Mouse (Mus musculus) midbrain, postnatal 0 days (tissue): ENCODE results near the gene Mfsd6l. TPM values are rescaled to one million over a fixed set of nuclear protein-coding genes. Genes with fewer than 3 reads are reported as not detected.

Experiments used
- ATAC-seq: fragments of 200-750 bp; cut with Nextera tagmentation; 2 replicates; pipeline ENCODE4 v1.8.0; 2017; ENCODE audit warnings: moderate number of reproducible peaks, mild to moderate bottlenecking, moderate TSS enrichment, moderate library complexity; ENCODE audit not compliant: low FRiP score
- DNase-seq: peaks from one replicate; pipeline ENCODE4 v3.0.0-alpha.2; 2015; ENCODE audit warnings: low spot score
- H3K27ac ChIP-seq: fragments of 300-500 bp; sonication (generic); 2 replicates; pipeline ENCODE4 v1.5.1; 2014; ENCODE audit warnings: low read depth, mild to moderate bottlenecking, low read length, mixed read lengths
- H3K27me3 ChIP-seq: fragments of 300-500 bp; sonication (generic); 2 replicates; pipeline ENCODE4 v1.6.1; 2014; ENCODE audit warnings: low read length, control low read depth, mixed read lengths; ENCODE audit not compliant: insufficient read depth
- H3K36me3 ChIP-seq: fragments of 300-500 bp; sonication (generic); 2 replicates; pipeline ENCODE4 v1.6.1; 2014; ENCODE audit warnings: low read length, control low read depth, mixed read lengths; ENCODE audit not compliant: insufficient read depth
- H3K4me1 ChIP-seq: fragments of 300-500 bp; sonication (generic); 2 replicates; pipeline ENCODE4 v1.6.1; 2014; ENCODE audit warnings: mild to moderate bottlenecking, control low read depth, antibody characterized with exemption, low read length, mixed read lengths; ENCODE audit not compliant: insufficient read depth
- H3K4me2 ChIP-seq: fragments of 300-500 bp; sonication (generic); 2 replicates; pipeline ENCODE4 v1.6.1; 2014; ENCODE audit warnings: low read depth, mild to moderate bottlenecking, low read length, mixed read lengths; ENCODE audit not compliant: poor library complexity, severe bottlenecking
- H3K4me3 ChIP-seq: fragments of 300-500 bp; sonication (generic); 2 replicates; pipeline ENCODE4 v1.5.1; 2014; ENCODE audit warnings: low read depth, mild to moderate bottlenecking, low read length, moderate library complexity
- H3K9ac ChIP-seq: fragments of 300-500 bp; sonication (generic); replicated peaks from 2 replicates; pipeline ENCODE4 v1.6.1; 2014; ENCODE audit warnings: mild to moderate bottlenecking, low read length, moderate library complexity, mixed read lengths; ENCODE audit not compliant: poor library complexity, severe bottlenecking
- H3K9me3 ChIP-seq: fragments of 300-500 bp; sonication (generic); 2 replicates; pipeline ENCODE4 v1.6.1; 2016; ENCODE audit warnings: low read length, control low read depth
- CTCF ChIP-seq: IDR thresholded peaks from 2 replicates; pipeline ENCODE4 v1.5.1; 2016; ENCODE audit warnings: antibody characterized with exemption, mild to moderate bottlenecking
- WGBS: fragments of 180-500 bp; shearing (Covaris S2); extraction: QIAGEN DNeasy Blood & Tissue Kit; methylation state at CpG from one replicate; pipeline ENCODE4 v1.1.7; 2014; 5-methylcytosine and 5-hydroxymethylcytosine counted together
- polyA plus RNA-seq: library from polyadenylated mRNA; unstranded; fragments of >200 nt; fragmentation: Nextera tagmentation; extraction: Ambion mirVana; gene quantifications from 2 replicates; pipeline ENCODE4 v1.2.1, GENCODE M21; 2015
- total RNA-seq: library from RNA; depleted of rRNA; stranded (reverse); fragments of >200 nt; gene quantifications from 2 replicates; pipeline ENCODE4 v1.2.3, GENCODE M21; 2014; rRNA removed

The Mfsd6l gene
- total RNA-seq = 0.11 and 0.33 TPM in 2 replicates
- 0.19 TPM in 1 of 2 replicates, not detected in the other for polyA plus RNA-seq

DNA sequence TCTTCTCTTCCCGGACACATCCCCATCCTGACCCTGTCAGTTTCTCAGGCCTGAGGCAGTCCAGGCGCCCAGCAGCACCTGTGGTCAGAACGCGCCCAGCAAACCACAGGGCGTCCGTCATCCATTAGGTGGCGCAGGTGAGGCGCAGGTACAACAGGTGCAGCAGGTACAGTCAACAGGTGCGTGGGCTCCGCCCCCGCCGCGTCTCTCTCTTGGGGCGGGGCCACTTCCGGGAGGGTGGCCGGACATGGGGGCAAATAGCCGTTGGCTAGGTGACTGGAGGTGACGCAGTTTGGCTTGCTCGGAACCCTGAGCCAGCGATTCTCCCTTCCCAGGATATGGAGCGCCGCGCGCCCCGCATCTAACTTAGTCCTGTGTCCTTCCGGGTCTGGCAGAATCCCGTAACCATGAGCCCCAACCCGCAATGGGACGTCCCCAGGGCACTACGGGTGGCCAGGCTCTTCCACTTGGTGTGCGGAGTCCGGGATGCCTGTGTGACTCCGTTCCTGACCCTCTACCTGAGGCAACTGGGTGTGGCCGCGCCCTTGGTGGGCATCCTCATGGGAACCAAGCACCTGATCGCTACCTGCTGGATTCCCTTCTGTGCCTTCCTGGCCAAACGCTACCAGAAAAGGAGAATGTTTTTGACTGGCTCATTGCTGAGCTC lies at the start of gene Mfsd6l:
Mfsd6l (plus strand) TSS at position 269 of the 667 bp plus-strand sequence.
- 11% methylated on average over 37 of the region's 37 CpGs for WGBS
- Histone ChIP-seq H3K4me3 (peak within 1 kb of the TSS; percentile 27; the same call in 1 of the 2 replicates), H3K4me1 (0 out of 2 replicates have a peak, but pooled peaks cover 2% of the 10 kb centered on the region), H3K4me2 (peak within 1 kb of the TSS; percentile 39), H3K9me3 (no peaks in the 10 kb centered on the region), H3K27ac (no peak within 1 kb of the TSS), H3K36me3 (no peaks in the 10 kb centered on the region), H3K9ac (no peak within 1 kb of the TSS), H3K27me3 (no peaks in the 10 kb centered on the region)
- peak; percentile 70 for TF ChIP-seq CTCF
- no peak for DNase-seq
- ATAC-seq = no peak

GRCm38 (mm10) chr11:68507246-68507645 lies 48.7 kb upstream of the Mfsd6l start:
- Histone ChIP-seq H3K4me1 (no peaks in the 10 kb centered on the region), H3K9me3 (no peaks in the 10 kb centered on the region), H3K36me3 (no peaks in the 10 kb centered on the region), H3K4me2 (no peak overlapping the region), H3K27ac (no peak overlapping the region), H3K9ac (no peak overlapping the region), H3K27me3 (no peaks in the 10 kb centered on the region), H3K4me3 (no peak overlapping the region)
- ATAC-seq (no peak), DNase-seq (no peak)
- TF ChIP-seq CTCF = no peak
- whole genome bisulfite sequencing = 93% methylated on average over 7 of the region's 7 CpGs

- Histone ChIP-seq H3K27me3 (no peaks in the 10 kb centered on the region), H3K27ac (no peak overlapping the region), H3K4me3 (no peak overlapping the region), H3K9me3 (no peaks in the 10 kb centered on the region), H3K4me1 (no peaks in the 10 kb centered on the region), H3K36me3 (no peaks in the 10 kb centered on the region), H3K9ac (no peak overlapping the region), H3K4me2 (no peak overlapping the region)
- DNase-seq (no peak), ATAC-seq (no peak)
- no peak for TF ChIP-seq CTCF
- WGBS = 71% methylated on average over 5 of the region's 5 CpGs
Observed at GRCm38 (mm10) chr11:68508619-68509018, 47.4 kb upstream of the Mfsd6l start.

DNA sequence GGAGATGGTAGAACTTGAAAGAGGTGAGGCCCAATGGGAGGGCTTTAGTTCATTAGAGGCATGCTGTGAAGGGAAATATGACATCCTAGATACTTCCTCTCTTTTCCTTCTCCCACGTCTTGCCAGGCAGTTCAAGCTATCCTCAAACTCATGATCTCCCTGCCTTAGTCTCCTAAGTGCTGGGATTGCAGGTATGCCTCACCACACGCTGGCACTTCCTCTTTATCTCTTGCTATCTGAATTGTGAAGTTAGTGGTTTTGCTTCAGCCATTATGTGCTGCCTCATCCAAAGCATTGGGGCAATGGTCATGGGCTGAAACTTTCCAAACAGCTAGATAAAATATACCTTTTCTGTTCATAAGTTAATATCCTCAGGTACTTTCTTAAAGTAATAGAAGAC lies 46.8 kb upstream of the Mfsd6l start:
- TF ChIP-seq CTCF = no peak
- WGBS = 55% methylated on average over 2 of the region's 2 CpGs
- Histone ChIP-seq H3K27ac (no peak overlapping the region), H3K9me3 (no peaks in the 10 kb centered on the region), H3K27me3 (no peaks in the 10 kb centered on the region), H3K9ac (no peak overlapping the region), H3K4me1 (no peaks in the 10 kb centered on the region), H3K4me3 (no peak overlapping the region), H3K4me2 (no peak overlapping the region), H3K36me3 (no peaks in the 10 kb centered on the region)
- ATAC-seq (no peak), DNase-seq (no peak)

- DNase-seq (no peak), ATAC-seq (no peak)
- Histone ChIP-seq H3K4me3 (no peak overlapping the region), H3K27me3 (no peaks in the 10 kb centered on the region), H3K4me2 (no peak overlapping the region), H3K27ac (no peak overlapping the region), H3K9me3 (no peaks in the 10 kb centered on the region), H3K9ac (no peak overlapping the region), H3K36me3 (no peaks in the 10 kb centered on the region), H3K4me1 (no peaks in the 10 kb centered on the region)
- 60% methylated on average over 3 of the region's 3 CpGs for WGBS
- TF ChIP-seq CTCF = no peak
Observed at GRCm38 (mm10) chr11:68513969-68514368, 42.0 kb upstream of the Mfsd6l start.

DNA sequence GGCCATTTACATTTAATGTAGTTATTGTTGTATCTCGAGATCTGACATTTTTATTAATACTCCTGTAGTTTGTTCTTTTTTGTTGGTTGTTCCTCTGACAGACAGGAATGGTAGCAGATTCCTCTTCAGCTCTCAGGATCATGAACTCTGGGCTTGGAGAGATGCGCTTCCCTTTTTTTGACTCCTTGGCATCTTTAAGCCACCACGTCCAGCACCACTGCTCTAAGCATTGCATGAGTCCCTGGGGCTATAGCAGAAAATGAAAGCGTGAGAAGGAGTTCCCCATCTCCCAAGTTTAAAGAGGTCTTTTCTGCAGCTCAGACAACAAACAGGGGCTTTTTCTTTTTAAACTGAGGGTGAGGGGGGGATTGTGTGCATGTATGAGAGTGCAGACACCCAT lies 36.6 kb upstream of the Mfsd6l start:
- H3K4me2 ChIP-seq = no peak overlapping the region
- H3K9ac ChIP-seq = no peak overlapping the region
- 92% methylated on average over 4 of the region's 4 CpGs for WGBS
- no peak overlapping the region for H3K27ac ChIP-seq
- H3K9me3 ChIP-seq = no peaks in the 10 kb centered on the region
- H3K27me3 ChIP-seq = no peaks in the 10 kb centered on the region
- no peak overlapping the region for H3K4me3 ChIP-seq
- ATAC-seq (no peak), DNase-seq (no peak)
- H3K4me1 ChIP-seq = no peaks in the 10 kb centered on the region
- H3K36me3 ChIP-seq = no peaks in the 10 kb centered on the region
- TF ChIP-seq CTCF = no peak
